Mouse (Mus musculus) liver, embryonic 12.5 days (tissue): ENCODE results near the gene Uimc1. TPM values are rescaled to one million over a fixed set of nuclear protein-coding genes. Genes with fewer than 3 reads are reported as not detected.

ENCODE experiments used
- ATAC-seq: fragments of 200-750 bp; cut with Nextera tagmentation; 2 replicates; pipeline ENCODE4 v1.8.0; 2017; ENCODE audit warnings: moderate number of reproducible peaks, mild to moderate bottlenecking, moderate library complexity
- H3K27ac ChIP-seq: fragments of 300-500 bp; sonication (generic); 2 replicates; pipeline ENCODE4 v1.5.1; 2016; ENCODE audit warnings: mild to moderate bottlenecking
- H3K27me3 ChIP-seq: fragments of 300-500 bp; sonication (generic); replicated peaks from 2 replicates; pipeline ENCODE4 v1.6.1; 2016; ENCODE audit warnings: mild to moderate bottlenecking, moderate library complexity
- H3K36me3 ChIP-seq: fragments of 300-500 bp; sonication (generic); 2 replicates; pipeline ENCODE4 v1.6.1; 2016; ENCODE audit warnings: mild to moderate bottlenecking, moderate library complexity
- H3K4me1 ChIP-seq: fragments of 300-500 bp; sonication (generic); 2 replicates; pipeline ENCODE4 v1.6.1; 2016
- H3K4me2 ChIP-seq: fragments of 300-500 bp; sonication (generic); 2 replicates; pipeline ENCODE4 v1.6.1; 2016; ENCODE audit warnings: mild to moderate bottlenecking, moderate library complexity
- H3K4me3 ChIP-seq: fragments of 300-500 bp; sonication (generic); 2 replicates; pipeline ENCODE4 v1.5.1; 2016; ENCODE audit warnings: mild to moderate bottlenecking, moderate library complexity
- H3K9ac ChIP-seq: fragments of 300-500 bp; sonication (generic); 2 replicates; pipeline ENCODE4 v1.6.1; 2016; ENCODE audit warnings: mild to moderate bottlenecking, moderate library complexity
- H3K9me3 ChIP-seq: fragments of 300-500 bp; sonication (generic); replicated peaks from 2 replicates; pipeline ENCODE4 v1.6.1; 2016; ENCODE audit warnings: mild to moderate bottlenecking, moderate library complexity
- WGBS: fragments of 180-500 bp; shearing (Covaris S2); methylation state at CpG from one replicate; pipeline ENCODE4 v1.1.7; 2016; ENCODE audit not compliant: insufficient replicate concordance; 5-methylcytosine and 5-hydroxymethylcytosine counted together
- polyA plus RNA-seq: library from polyadenylated mRNA; unstranded; fragments of >200 nt; fragmentation: Nextera tagmentation; extraction: Ambion mirVana; gene quantifications from 2 replicates; pipeline ENCODE4 v1.2.1, GENCODE M21; 2016

Uimc1 gene
- polyA plus RNA-seq: 18.4 TPM in 2 replicates

- Histone ChIP-seq H3K27ac (peak within 1 kb of the TSS; percentile 94), H3K4me3 (peak within 1 kb of the TSS; percentile 87), H3K9me3 (0 out of 2 replicates have a peak, but pooled peaks cover 3% of the 10 kb centered on the region), H3K36me3 (no peaks in the 10 kb centered on the region), H3K27me3 (no peaks in the 10 kb centered on the region), H3K9ac (peak within 1 kb of the TSS; percentile 95), H3K4me1 (peaks cover 30% of the 10 kb centered on the region), H3K4me2 (peak within 1 kb of the TSS; percentile 75)
- 0% methylated on average over 63 of the region's 81 CpGs for WGBS
- ATAC-seq: peak; percentile 89
These were observed at the start of gene Uimc1 for GRCm38 (mm10) chr13:55099726-55100478. TSS of gene Uimc1 (minus strand) at chr13:55100300.

- 53% methylated on average over 2 of the region's 2 CpGs for WGBS
- H3K9ac ChIP-seq: no peak overlapping the region
- no peak overlapping the region for H3K27ac ChIP-seq
- no peak overlapping the region for H3K4me3 ChIP-seq
- H3K9me3 ChIP-seq: no peaks in the 10 kb centered on the region
- H3K36me3 ChIP-seq: no peaks in the 10 kb centered on the region
- H3K4me2 ChIP-seq: no peak overlapping the region
- ATAC-seq: no peak
- 0 out of 2 replicates have a peak, but pooled peaks cover under 1% of the 10 kb centered on the region for H3K4me1 ChIP-seq
- 0 out of 2 replicates have a peak, but pooled peaks cover 4% of the 10 kb centered on the region for H3K27me3 ChIP-seq
These were observed 40.2 kb upstream of the Uimc1 start for GRCm38 (mm10) chr13:55140271-55140670.

GRCm38 (mm10) chr13:55135382-55135781 is 35.3 kb upstream of the Uimc1 start:
- no peak overlapping the region for H3K4me2 ChIP-seq
- 12% methylated on average over 5 of the region's 5 CpGs for WGBS
- H3K4me3 ChIP-seq: no peak overlapping the region
- 0 out of 2 replicates have a peak, but pooled peaks cover 8% of the 10 kb centered on the region for H3K4me1 ChIP-seq
- 0 out of 2 replicates have a peak, but pooled peaks cover 4% of the 10 kb centered on the region for H3K27me3 ChIP-seq
- H3K9me3 ChIP-seq: no peaks in the 10 kb centered on the region
- H3K9ac ChIP-seq: no peak overlapping the region
- peaks cover 33% of the 10 kb centered on the region for H3K36me3 ChIP-seq
- 0 out of 2 replicates have a peak, but pooled peaks have one; percentile 42 for ATAC-seq
- no peak overlapping the region for H3K27ac ChIP-seq

- H3K36me3 ChIP-seq: peaks cover 50% of the 10 kb centered on the region
- H3K4me3 ChIP-seq: no peak within 1 kb of the TSS
- no peaks in the 10 kb centered on the region for H3K27me3 ChIP-seq
- H3K27ac ChIP-seq: no peak within 1 kb of the TSS
- H3K4me1 ChIP-seq: 0 out of 2 replicates have a peak, but pooled peaks cover 8% of the 10 kb centered on the region
- no peak within 1 kb of the TSS for H3K4me2 ChIP-seq
- no peaks in the 10 kb centered on the region for H3K9me3 ChIP-seq
- ATAC-seq: no peak
- no peak within 1 kb of the TSS for H3K9ac ChIP-seq
- WGBS: 92% methylated on average over 2 of the region's 2 CpGs
These were observed 33.3 kb upstream of the Uimc1 start, which contains the start of gene Gm17617 for GRCm38 (mm10) chr13:55133448-55133847. TSS of gene Gm17617 (minus strand) at chr13:55133548.

- Histone ChIP-seq H3K4me3 (no peak overlapping the region), H3K9me3 (no peaks in the 10 kb centered on the region), H3K4me2 (no peak overlapping the region), H3K9ac (no peak overlapping the region), H3K4me1 (no peaks in the 10 kb centered on the region), H3K27ac (no peak overlapping the region), H3K36me3 (peaks cover 82% of the 10 kb centered on the region), H3K27me3 (no peaks in the 10 kb centered on the region)
- 67% methylated on average over 6 of the region's 6 CpGs for WGBS
- ATAC-seq: no peak
These were observed 24.8 kb upstream of the Uimc1 start for GRCm38 (mm10) chr13:55124903-55125302.

GRCm38 (mm10) chr13:55114375-55114774 is 14.3 kb upstream of the Uimc1 start:
- Histone ChIP-seq H3K9me3 (no peaks in the 10 kb centered on the region), H3K36me3 (peaks cover 87% of the 10 kb centered on the region), H3K9ac (no peak overlapping the region), H3K27ac (no peak overlapping the region), H3K27me3 (no peaks in the 10 kb centered on the region), H3K4me2 (no peak overlapping the region), H3K4me3 (no peak overlapping the region), H3K4me1 (no peaks in the 10 kb centered on the region)
- ATAC-seq: no peak
- WGBS: 54% methylated on average over 6 of the region's 6 CpGs

- no peak overlapping the region for H3K4me2 ChIP-seq
- H3K27ac ChIP-seq: no peak overlapping the region
- no peak overlapping the region for H3K4me3 ChIP-seq
- 86% methylated on average over 8 of the region's 8 CpGs for WGBS
- H3K4me1 ChIP-seq: peaks cover 38% of the 10 kb centered on the region
- H3K9ac ChIP-seq: no peak overlapping the region
- ATAC-seq: no peak
- peaks cover 47% of the 10 kb centered on the region for H3K36me3 ChIP-seq
- no peaks in the 10 kb centered on the region for H3K27me3 ChIP-seq
- H3K9me3 ChIP-seq: no peaks in the 10 kb centered on the region
These were observed 7.6 kb upstream of the Uimc1 start for GRCm38 (mm10) chr13:55107694-55108093.

- Histone ChIP-seq H3K27me3 (no peaks in the 10 kb centered on the region), H3K9me3 (no peaks in the 10 kb centered on the region), H3K9ac (0 out of 2 replicates have a peak overlapping the region, but pooled peaks have one; percentile 82), H3K27ac (peak overlapping the region; percentile 23; the same call in 1 of the 2 replicates), H3K4me2 (peak overlapping the region; percentile 82), H3K4me1 (peaks cover 38% of the 10 kb centered on the region), H3K4me3 (peak overlapping the region; percentile 83), H3K36me3 (peaks cover 44% of the 10 kb centered on the region)
- no peak for ATAC-seq
- 81% methylated on average over 4 of the region's 4 CpGs for WGBS
These were observed 7.0 kb upstream of the Uimc1 start for GRCm38 (mm10) chr13:55107116-55107515.

- Histone ChIP-seq H3K9ac (peak overlapping the region; percentile 82), H3K4me3 (peak overlapping the region; percentile 83), H3K9me3 (0 out of 2 replicates have a peak, but pooled peaks cover 3% of the 10 kb centered on the region), H3K27me3 (no peaks in the 10 kb centered on the region), H3K27ac (peak overlapping the region; percentile 87), H3K4me2 (peak overlapping the region; percentile 82), H3K4me1 (peaks cover 38% of the 10 kb centered on the region), H3K36me3 (peaks cover 35% of the 10 kb centered on the region)
- peak; percentile 30; the same call in 1 of the 2 replicates for ATAC-seq
- 8% methylated on average over 8 of the region's 8 CpGs for whole genome bisulfite sequencing
These were observed 6.0 kb upstream of the Uimc1 start for GRCm38 (mm10) chr13:55105953-55106691.

- H3K9ac ChIP-seq: peak within 1 kb of the TSS; percentile 82
- peaks cover 38% of the 10 kb centered on the region for H3K4me1 ChIP-seq
- H3K27me3 ChIP-seq: no peaks in the 10 kb centered on the region
- H3K27ac ChIP-seq: peak within 1 kb of the TSS; percentile 87
- H3K4me3 ChIP-seq: peak within 1 kb of the TSS; percentile 83
- peak; percentile 89 for ATAC-seq
- peak within 1 kb of the TSS; percentile 82 for H3K4me2 ChIP-seq
- H3K36me3 ChIP-seq: peaks cover 29% of the 10 kb centered on the region
- H3K9me3 ChIP-seq: 0 out of 2 replicates have a peak, but pooled peaks cover 3% of the 10 kb centered on the region
- under 1% methylated on average over 60 of the region's 66 CpGs for WGBS
These were observed 5.2 kb upstream of the Uimc1 start, which contains the start of gene Zfp346 for GRCm38 (mm10) chr13:55105045-55105952. TSS of gene Zfp346 (plus strand) at chr13:55105311.

- no peak overlapping the region for H3K9ac ChIP-seq
- no peaks in the 10 kb centered on the region for H3K27me3 ChIP-seq
- 0 out of 2 replicates have a peak, but pooled peaks cover 3% of the 10 kb centered on the region for H3K9me3 ChIP-seq
- no peak overlapping the region for H3K4me2 ChIP-seq
- H3K4me3 ChIP-seq: no peak overlapping the region
- peaks cover 49% of the 10 kb centered on the region for H3K4me1 ChIP-seq
- no peak for ATAC-seq
- H3K27ac ChIP-seq: no peak overlapping the region
- peaks cover 15% of the 10 kb centered on the region for H3K36me3 ChIP-seq
- 53% methylated on average over 2 of the region's 2 CpGs for WGBS
These were observed 3.3 kb upstream of the Uimc1 start for GRCm38 (mm10) chr13:55103351-55103750.
